Mouse (Mus musculus) stomach, embryonic 15.5 days (tissue): ENCODE measurements at regions not wholly inside any gene's neighbourhood (a gene's known extent, or its start where the extent isn't known, plus 50 kb on each side); places are given as distances from the start of the nearest gene placed in this dataset.

Experiments
- ATAC-seq: fragments of 200-750 bp; cut with Nextera tagmentation; 2 replicates; pipeline ENCODE4 v1.8.0; 2017; ENCODE audit warnings: low read depth, moderate number of reproducible peaks, moderate TSS enrichment; ENCODE audit not compliant: insufficient read depth, low FRiP score
- H3K27ac ChIP-seq: fragments of 300-500 bp; sonication (generic); 2 replicates; pipeline ENCODE4 v1.5.1; 2015; ENCODE audit warnings: mild to moderate bottlenecking, inconsistent platforms
- H3K27me3 ChIP-seq: fragments of 300-500 bp; sonication (generic); replicated peaks from 2 replicates; pipeline ENCODE4 v1.6.1; 2015; ENCODE audit warnings: inconsistent platforms
- H3K36me3 ChIP-seq: fragments of 300-500 bp; sonication (generic); 2 replicates; pipeline ENCODE4 v1.6.1; 2015; ENCODE audit warnings: inconsistent platforms
- H3K4me1 ChIP-seq: fragments of 300-500 bp; sonication (generic); 2 replicates; pipeline ENCODE4 v1.6.1; 2015; ENCODE audit warnings: inconsistent platforms
- H3K4me2 ChIP-seq: fragments of 300-500 bp; sonication (generic); 2 replicates; pipeline ENCODE4 v1.6.1; 2015; ENCODE audit warnings: mild to moderate bottlenecking, inconsistent platforms
- H3K4me3 ChIP-seq: fragments of 300-500 bp; sonication (generic); replicated peaks from 2 replicates; pipeline ENCODE4 v1.5.1; 2015; ENCODE audit warnings: inconsistent platforms
- H3K9ac ChIP-seq: fragments of 300-500 bp; sonication (generic); 2 replicates; pipeline ENCODE4 v1.6.1; 2015; ENCODE audit warnings: inconsistent platforms
- H3K9me3 ChIP-seq: fragments of 300-500 bp; sonication (generic); 2 replicates; pipeline ENCODE4 v1.6.1; 2016; ENCODE audit warnings: inconsistent platforms
- WGBS: fragments of 180-500 bp; shearing (Covaris S2); methylation state at CpG from one replicate; pipeline ENCODE4 v1.1.7; 2015; 5-methylcytosine and 5-hydroxymethylcytosine counted together

DNA sequence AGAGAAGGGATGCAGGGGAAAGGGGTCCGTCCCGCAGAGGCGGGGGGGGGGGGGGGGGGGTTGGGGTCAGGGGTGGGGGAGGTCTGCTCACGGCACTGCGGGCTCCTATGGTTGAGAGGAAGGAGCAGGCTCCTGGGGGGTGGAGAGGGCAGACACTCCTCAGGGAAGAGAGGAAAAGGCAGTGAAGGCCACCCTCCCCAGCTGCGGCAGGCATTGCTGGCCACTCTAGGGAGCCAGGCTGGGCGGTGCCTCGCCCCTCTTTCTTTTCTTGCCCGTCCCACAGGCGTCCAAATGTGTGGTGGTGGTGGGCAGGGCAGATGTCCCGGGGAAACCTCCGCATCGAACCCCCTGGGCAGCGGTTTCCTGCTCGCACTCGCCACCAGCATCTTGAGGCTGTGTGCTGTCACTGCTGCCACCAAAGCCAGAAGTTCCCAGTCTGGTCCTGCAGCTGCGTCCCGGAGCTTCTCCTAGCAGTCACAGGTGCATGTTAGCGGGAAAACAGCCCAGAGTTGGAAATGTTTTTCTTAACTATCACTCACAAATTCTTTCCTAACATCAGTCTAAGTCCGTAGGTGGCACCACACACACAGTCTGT lies 110.4 kb downstream of the Dsel start:
- WGBS = 9% methylated on average over 14 of the region's 20 CpGs
- Histone ChIP-seq H3K4me1 (no peaks in the 10 kb centered on the region), H3K4me3 (no peak overlapping the region), H3K4me2 (peak overlapping the region; percentile 42), H3K27ac (no peak overlapping the region), H3K9me3 (no peaks in the 10 kb centered on the region), H3K36me3 (no peaks in the 10 kb centered on the region), H3K9ac (no peak overlapping the region), H3K27me3 (no peaks in the 10 kb centered on the region)
- no peak for ATAC-seq
